Mouse (Mus musculus): ENCODE data around the gene Add2. TPM values are rescaled to one million over a fixed set of nuclear protein-coding genes. Genes with fewer than 3 reads are reported as not detected.

Gene Add2
- polyA plus RNA-seq, 1 experiment from 2014 or later: 28.1 TPM

DNA sequence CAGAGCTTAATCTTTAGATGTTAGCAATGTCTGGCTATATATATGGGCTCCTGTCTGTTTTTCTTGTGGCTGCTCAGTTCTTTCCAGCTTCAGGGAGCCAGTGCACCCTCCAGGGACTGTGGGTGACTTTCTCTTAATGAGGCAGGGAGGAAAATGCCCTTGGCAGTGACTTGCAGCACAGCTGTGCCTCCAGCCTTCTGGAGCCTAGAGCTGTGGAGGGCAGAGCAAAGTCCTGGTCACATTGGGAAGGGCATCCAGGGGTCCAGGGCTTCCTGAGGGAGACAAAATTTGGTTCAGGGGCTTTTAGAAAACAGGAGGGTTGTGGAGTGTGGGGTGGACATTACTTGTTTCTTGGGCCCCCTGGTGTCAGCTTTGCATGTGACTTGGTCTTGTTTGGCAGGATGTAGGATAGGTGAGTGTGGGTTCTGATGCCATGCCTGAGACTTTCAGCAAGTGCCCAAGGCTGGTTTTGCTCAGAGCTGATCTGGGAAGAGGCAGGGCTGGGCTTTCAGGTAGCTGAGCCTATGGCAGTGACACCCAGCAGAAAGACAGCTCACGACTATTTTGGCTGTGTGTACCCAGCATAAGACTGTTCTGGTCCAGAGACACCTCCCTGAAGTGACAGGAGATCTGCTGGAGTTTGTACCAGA is 50.0 kb downstream of the Add2 start:
- Histone ChIP-seq H3K9me3 (ENCODE audit: low read length) (no peaks in the 10 kb centered on the region), H3K9ac (replicated peaks) (peak overlapping the region; percentile 73), H3K27ac (ENCODE audit: low read depth) (peak overlapping the region; percentile 83), H3K4me1 (ENCODE audit: insufficient read depth) (peaks cover 40% of the 10 kb centered on the region), H3K4me2 (ENCODE audit: low read depth, low read length) (peak overlapping the region; percentile 78), H3K36me3 (replicated peaks; ENCODE audit: insufficient read depth, low read length) (peaks cover 7% of the 10 kb centered on the region), H3K4me3 (ENCODE audit: low read depth, low read length) (peak overlapping the region; percentile 67), H3K27me3 (ENCODE audit: insufficient read depth, low read length) (no peaks in the 10 kb centered on the region)
- TF ChIP-seq CTCF (IDR thresholded peaks at IDR 0.05; ENCODE audit: low read depth): peak; percentile 47
- no peak for TF ChIP-seq EP300 (IDR thresholded peaks at IDR 0.05; ENCODE audit: low read depth)
- peak; percentile 53 for ATAC-seq
- peak; percentile 32 for DNase-seq
- WGBS (ENCODE audit: insufficient replicate concordance): 55% methylated on average over 1 of the region's 1 CpGs

DNA sequence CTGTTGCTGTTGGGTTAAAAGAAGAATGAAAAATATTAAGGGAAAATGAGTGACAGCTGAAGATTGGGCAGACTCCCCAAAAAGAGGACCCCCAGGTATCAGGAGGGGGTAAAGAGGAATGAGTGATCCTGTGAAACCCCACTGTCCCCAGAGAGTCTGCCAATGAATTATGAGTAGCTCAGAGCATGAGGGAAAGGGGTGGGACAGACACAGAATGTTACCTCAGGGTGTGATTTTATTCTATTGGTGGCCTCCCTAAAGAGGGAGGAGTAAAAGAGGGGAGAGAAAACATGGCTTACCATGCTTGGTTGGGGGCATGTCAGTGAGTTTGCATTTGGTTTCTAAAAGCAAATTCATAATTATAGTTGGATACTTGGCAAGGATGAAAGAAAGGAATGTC is 50.8 kb downstream of the Add2 start:
- ATAC-seq: peak; percentile 40; the same call in 1 of the 2 replicates
- Histone ChIP-seq H3K9ac (replicated peaks) (peak overlapping the region; percentile 73), H3K36me3 (replicated peaks; ENCODE audit: insufficient read depth, low read length) (peaks cover 12% of the 10 kb centered on the region), H3K4me1 (ENCODE audit: insufficient read depth) (peaks cover 34% of the 10 kb centered on the region), H3K4me2 (ENCODE audit: low read depth, low read length) (peak overlapping the region; percentile 78), H3K27me3 (ENCODE audit: insufficient read depth, low read length) (no peaks in the 10 kb centered on the region), H3K4me3 (ENCODE audit: low read depth, low read length) (peak overlapping the region; percentile 67), H3K9me3 (ENCODE audit: low read length) (no peaks in the 10 kb centered on the region), H3K27ac (ENCODE audit: low read depth) (peak overlapping the region; percentile 83)
- no peak for TF ChIP-seq EP300 (IDR thresholded peaks at IDR 0.05; ENCODE audit: low read depth)
- TF ChIP-seq CTCF (IDR thresholded peaks at IDR 0.05; ENCODE audit: low read depth): no peak
- DNase-seq: no peak

DNA sequence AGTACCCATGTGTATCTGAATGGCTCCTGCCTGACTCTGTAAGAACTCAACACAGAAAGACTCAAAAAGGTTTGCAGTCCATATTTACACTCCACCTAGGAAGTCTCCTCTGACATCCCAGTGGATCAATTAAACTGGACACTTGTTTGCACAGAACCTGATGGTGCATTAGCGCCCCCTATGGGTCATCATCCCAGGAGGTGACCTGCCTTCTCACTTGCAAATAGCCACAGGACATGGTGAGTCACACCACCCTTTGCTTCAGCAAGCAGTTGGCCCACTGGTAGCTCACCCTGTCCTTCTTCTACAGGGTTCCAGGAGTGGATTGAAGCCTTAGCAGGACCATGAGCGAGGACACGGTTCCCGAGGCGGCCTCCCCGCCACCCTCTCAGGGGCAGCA is 57.0 kb downstream of the Add2 start:
- H3K4me1 ChIP-seq (ENCODE audit: insufficient read depth): 0 out of 2 replicates have a peak, but pooled peaks cover 2% of the 10 kb centered on the region
- no peak overlapping the region for H3K27ac ChIP-seq (ENCODE audit: low read depth)
- peak; percentile 89 for TF ChIP-seq CTCF (IDR thresholded peaks at IDR 0.05; ENCODE audit: low read depth)
- TF ChIP-seq EP300 (IDR thresholded peaks at IDR 0.05; ENCODE audit: low read depth): no peak
- H3K4me3 ChIP-seq (ENCODE audit: low read depth, low read length): no peak overlapping the region
- WGBS (ENCODE audit: insufficient replicate concordance): 75% methylated on average over 6 of the region's 6 CpGs
- H3K4me2 ChIP-seq (ENCODE audit: low read depth, low read length): no peak overlapping the region
- ATAC-seq (no peak), DNase-seq (peak; percentile 81)
- H3K9ac ChIP-seq (replicated peaks): no peak overlapping the region
- no peaks in the 10 kb centered on the region for H3K27me3 ChIP-seq (ENCODE audit: insufficient read depth, low read length)
- H3K36me3 ChIP-seq (replicated peaks; ENCODE audit: insufficient read depth, low read length): peaks cover 40% of the 10 kb centered on the region
- no peaks in the 10 kb centered on the region for H3K9me3 ChIP-seq (ENCODE audit: low read length)

DNA sequence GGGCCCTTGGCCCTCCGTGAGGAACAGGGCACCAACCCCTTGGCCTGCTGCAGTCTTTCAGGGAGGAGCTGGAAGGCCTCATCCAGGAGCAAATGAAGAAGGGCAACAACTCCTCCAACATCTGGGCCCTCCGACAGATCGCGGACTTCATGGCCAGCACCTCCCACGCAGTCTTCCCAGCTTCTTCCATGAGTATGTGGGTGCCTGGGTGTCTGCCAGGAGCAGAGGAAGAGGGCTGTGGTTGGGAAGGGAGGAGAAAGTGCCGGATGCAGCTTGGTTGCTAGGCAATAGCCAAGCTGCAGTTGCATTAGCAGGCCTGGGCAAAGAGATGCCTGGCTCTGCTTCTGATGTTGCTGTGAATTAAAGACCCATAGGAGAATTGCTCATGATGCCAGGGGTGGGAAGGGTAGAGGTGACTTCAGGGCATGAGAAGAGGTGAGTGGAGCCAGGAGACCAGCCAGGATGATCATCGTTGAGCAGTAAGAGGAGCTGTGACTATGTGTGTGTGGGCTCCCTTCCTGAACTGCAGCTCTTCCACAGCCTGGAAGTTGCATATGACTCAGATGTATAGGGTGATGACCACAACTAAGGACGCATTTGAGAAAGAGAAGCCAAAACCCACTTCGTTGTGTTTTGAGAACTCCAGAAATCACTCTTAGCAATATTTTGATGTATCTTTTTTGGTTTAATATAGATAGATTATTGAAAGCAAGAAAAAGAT is 58.5 kb downstream of the Add2 start:
- Histone ChIP-seq H3K27me3 (ENCODE audit: insufficient read depth, low read length) (no peaks in the 10 kb centered on the region), H3K36me3 (replicated peaks; ENCODE audit: insufficient read depth, low read length) (peaks cover 40% of the 10 kb centered on the region), H3K9ac (replicated peaks) (no peak overlapping the region), H3K4me3 (ENCODE audit: low read depth, low read length) (no peak overlapping the region), H3K9me3 (ENCODE audit: low read length) (no peaks in the 10 kb centered on the region), H3K4me1 (ENCODE audit: insufficient read depth) (no peaks in the 10 kb centered on the region), H3K27ac (ENCODE audit: low read depth) (no peak overlapping the region), H3K4me2 (ENCODE audit: low read depth, low read length) (no peak overlapping the region)
- TF ChIP-seq EP300 (IDR thresholded peaks at IDR 0.05; ENCODE audit: low read depth) (no peak), CTCF (IDR thresholded peaks at IDR 0.05; ENCODE audit: low read depth) (no peak)
- WGBS (ENCODE audit: insufficient replicate concordance): 74% methylated on average over 9 of the region's 9 CpGs
- no peak for DNase-seq
- ATAC-seq: no peak

DNA sequence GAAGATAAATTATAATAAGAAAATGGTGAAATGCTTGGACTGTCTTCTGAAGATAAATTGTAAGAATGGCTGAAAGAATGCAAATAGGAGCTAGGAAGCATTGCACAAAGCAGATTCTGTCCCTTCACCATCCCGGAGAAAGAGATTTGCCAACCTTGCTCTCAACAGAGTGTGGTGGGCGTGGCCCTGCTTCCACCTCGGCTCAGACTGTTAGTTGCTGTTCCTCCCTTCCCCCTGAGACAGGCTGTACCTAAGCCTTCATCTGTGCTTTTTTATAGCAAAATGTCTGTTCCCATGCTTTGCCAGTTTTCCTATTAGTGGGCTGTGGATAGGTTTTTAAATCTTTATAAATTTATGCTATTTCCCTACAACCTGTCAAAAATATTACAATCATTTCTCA is 59.3 kb downstream of the Add2 start:
- Histone ChIP-seq H3K9me3 (ENCODE audit: low read length) (no peaks in the 10 kb centered on the region), H3K4me1 (ENCODE audit: insufficient read depth) (no peaks in the 10 kb centered on the region), H3K4me3 (ENCODE audit: low read depth, low read length) (no peak overlapping the region), H3K4me2 (ENCODE audit: low read depth, low read length) (no peak overlapping the region), H3K27ac (ENCODE audit: low read depth) (no peak overlapping the region), H3K36me3 (replicated peaks; ENCODE audit: insufficient read depth, low read length) (peaks cover 40% of the 10 kb centered on the region), H3K27me3 (ENCODE audit: insufficient read depth, low read length) (no peaks in the 10 kb centered on the region), H3K9ac (replicated peaks) (no peak overlapping the region)
- 33% methylated on average over 3 of the region's 3 CpGs for WGBS (ENCODE audit: insufficient replicate concordance)
- ATAC-seq: no peak
- no peak for DNase-seq
- TF ChIP-seq CTCF (IDR thresholded peaks at IDR 0.05; ENCODE audit: low read depth): no peak
- no peak for TF ChIP-seq EP300 (IDR thresholded peaks at IDR 0.05; ENCODE audit: low read depth)

DNA sequence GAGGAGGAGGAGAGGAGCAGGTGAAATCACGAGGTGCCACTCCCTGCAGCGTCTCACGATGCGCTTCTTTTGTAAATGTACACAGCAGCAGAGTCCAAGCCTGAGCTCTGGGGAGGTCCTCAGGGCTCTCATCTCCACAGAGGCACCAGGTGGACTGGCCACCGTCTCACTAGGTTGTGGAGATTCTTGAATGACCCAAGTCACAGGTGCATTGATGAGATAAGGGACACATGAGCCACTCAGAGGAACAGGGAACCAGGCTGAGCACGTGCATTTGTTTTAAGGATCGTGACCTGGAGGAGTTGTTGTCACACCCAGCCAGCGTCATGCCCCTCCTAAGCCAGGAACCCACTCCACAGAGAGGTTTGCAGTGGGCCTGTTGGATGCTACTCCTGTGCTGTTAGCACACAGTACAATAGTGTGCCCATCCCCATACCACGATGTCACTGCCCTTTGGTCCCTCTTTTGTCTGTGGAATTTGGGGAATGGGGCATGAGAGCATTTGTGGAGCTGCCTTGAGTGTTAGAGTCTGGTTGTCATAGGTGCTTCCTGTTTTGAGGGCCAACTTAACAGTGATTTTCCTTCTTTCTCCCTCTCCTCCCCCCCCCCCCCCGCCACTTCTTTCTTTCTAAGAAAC is 65.8 kb downstream of the Add2 start:
- no peak for ATAC-seq
- 53% methylated on average over 9 of the region's 10 CpGs for WGBS (ENCODE audit: insufficient replicate concordance)
- TF ChIP-seq EP300 (IDR thresholded peaks at IDR 0.05; ENCODE audit: low read depth) (no peak), CTCF (IDR thresholded peaks at IDR 0.05; ENCODE audit: low read depth) (no peak)
- Histone ChIP-seq H3K4me3 (ENCODE audit: low read depth, low read length) (no peak overlapping the region), H3K27ac (ENCODE audit: low read depth) (no peak overlapping the region), H3K9me3 (ENCODE audit: low read length) (no peaks in the 10 kb centered on the region), H3K4me2 (ENCODE audit: low read depth, low read length) (no peak overlapping the region), H3K36me3 (replicated peaks; ENCODE audit: insufficient read depth, low read length) (peaks cover 27% of the 10 kb centered on the region), H3K4me1 (ENCODE audit: insufficient read depth) (no peaks in the 10 kb centered on the region), H3K9ac (replicated peaks) (no peak overlapping the region), H3K27me3 (ENCODE audit: insufficient read depth, low read length) (no peaks in the 10 kb centered on the region)
- no peak for DNase-seq

Data from liver, postnatal 0 days (tissue).